ENCODE assay signal across 8 mouse cellular contexts in the genomic region with DNA sequence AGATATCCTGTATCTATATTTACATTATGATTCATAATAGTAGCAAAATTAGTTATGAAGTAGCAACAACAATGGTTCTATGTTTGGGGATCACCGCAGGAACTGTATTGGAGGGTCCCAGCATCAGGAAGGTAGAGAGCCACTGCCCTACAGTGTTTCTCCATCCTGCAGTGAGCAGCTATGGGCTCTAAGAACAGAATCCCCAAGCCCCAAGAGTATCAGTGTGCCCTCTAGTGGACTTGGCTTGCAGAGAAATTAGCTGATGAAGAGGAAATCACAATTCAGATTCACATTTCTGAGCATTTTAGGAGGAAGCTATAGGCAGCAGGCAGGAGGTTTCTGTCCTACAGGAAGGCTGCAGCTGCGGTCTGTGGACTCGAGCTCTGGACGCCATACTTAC.
DNase-seq lines count a peak whose midpoint lies in the region; ATAC-seq and TF ChIP-seq lines count a peak whose summit lies in the region.

No protein-coding gene starts in this region.

- no peaks in the 10 kb centered on the region for H3K9me3 ChIP-seq in forebrain, embryonic 10.5 days
- H3K9me3 ChIP-seq in forebrain, embryonic 11.5 days (ENCODE audit: control insufficient read depth, low read length) = no peaks in the 10 kb centered on the region
- H3K9me3 ChIP-seq in limb, embryonic 11.5 days (ENCODE audit: control insufficient read depth, low read length) = no peaks in the 10 kb centered on the region

- H3K36me3 ChIP-seq in forebrain, embryonic 10.5 days (replicated peaks) = peaks cover 99% of the 10 kb centered on the region
- peaks cover 6% of the 10 kb centered on the region; the same call in 1 of the 2 replicates for H3K36me3 ChIP-seq in forebrain, embryonic 11.5 days (ENCODE audit: control insufficient read depth, insufficient read depth, low read length)
- peaks cover 8% of the 10 kb centered on the region; the same call in 1 of the 2 replicates for H3K36me3 ChIP-seq in limb, embryonic 11.5 days (ENCODE audit: control insufficient read depth, insufficient read depth, low read length)

- TF ChIP-seq CTCF in lung, adult 2 months (IDR thresholded peaks at IDR 0.05; ENCODE audit: insufficient read depth, low read length) = peak; percentile 29
- TF ChIP-seq CTCF in bone marrow macrophage, adult 2 months (IDR thresholded peaks at IDR 0.05; ENCODE audit: low read depth, low read length) = peak; percentile 30; the same call in 1 of the 2 replicates

- no peak overlapping the region for H3K9ac ChIP-seq in forebrain, embryonic 11.5 days (ENCODE audit: low read length)
- H3K9ac ChIP-seq in limb, embryonic 11.5 days (ENCODE audit: low read length) = no peak overlapping the region

- no peak for ATAC-seq in forebrain, embryonic 11.5 days (replicated peaks; ENCODE audit: low FRiP score)
- ATAC-seq in limb, embryonic 11.5 days (ENCODE audit: insufficient number of reproducible peaks, low FRiP score, low TSS enrichment, low read depth) = no peak
- ATAC-seq in erythroblast, adult 5-6 weeks (replicated peaks; ENCODE audit: low FRiP score, poor library complexity, severe bottlenecking) = no peak

- peak; percentile 26 for DNase-seq in forebrain, embryonic 10.5 days (ENCODE audit: extremely low spot score, low spot score)
- DNase-seq in forebrain, embryonic 11.5 days (ENCODE audit: low spot score) = no peak
- DNase-seq in lung, adult 2 months = no peak
- no peak for DNase-seq in lung, adult 18-20 months
- peak; percentile 40 for DNase-seq in limb, embryonic 11.5 days (ENCODE audit: low spot score)
- DNase-seq in urinary bladder, postnatal 36 days (ENCODE audit: low spot score in 2 of 2) = no peak

- TF ChIP-seq POLR2A in lung, adult 2 months (IDR thresholded peaks at IDR 0.05; ENCODE audit: borderline replicate concordance, extremely low read depth, low read depth, low read length) = no peak
- no peak for TF ChIP-seq POLR2A in bone marrow macrophage, adult 2 months (IDR thresholded peaks at IDR 0.05; ENCODE audit: borderline replicate concordance, low read depth, low read length)

- no peak overlapping the region for H3K4me2 ChIP-seq in forebrain, embryonic 11.5 days (ENCODE audit: low read depth, low read length, severe bottlenecking)
- H3K4me2 ChIP-seq in limb, embryonic 11.5 days (ENCODE audit: low read depth, severe bottlenecking) = no peak overlapping the region

- no peaks in the 10 kb centered on the region for H3K4me1 ChIP-seq in forebrain, embryonic 10.5 days
- no peaks in the 10 kb centered on the region for H3K4me1 ChIP-seq in forebrain, embryonic 11.5 days (replicated peaks; ENCODE audit: control insufficient read depth, insufficient read depth, low read length)
- no peaks in the 10 kb centered on the region for H3K4me1 ChIP-seq in lung, adult 2 months (ENCODE audit: control insufficient read depth, insufficient read depth, low read length)
- H3K4me1 ChIP-seq in bone marrow macrophage, adult 2 months (ENCODE audit: control insufficient read depth, insufficient read depth, low read length) = peaks cover 2% of the 10 kb centered on the region
- H3K4me1 ChIP-seq in limb, embryonic 11.5 days (ENCODE audit: control insufficient read depth, insufficient read depth, low read length) = no peaks in the 10 kb centered on the region

- 87% methylated on average over 4 of the region's 4 CpGs for WGBS in forebrain, embryonic 10.5 days
- WGBS in forebrain, embryonic 11.5 days = 90% methylated on average over 4 of the region's 4 CpGs
- 82% methylated on average over 4 of the region's 4 CpGs for WGBS in lung, adult 2 months
- 84% methylated on average over 4 of the region's 4 CpGs for WGBS in limb, embryonic 11.5 days

- H3K27me3 ChIP-seq in forebrain, embryonic 10.5 days (ENCODE audit: poor library complexity, severe bottlenecking) = no peaks in the 10 kb centered on the region
- H3K27me3 ChIP-seq in forebrain, embryonic 11.5 days (ENCODE audit: control insufficient read depth, insufficient read depth, low read length) = no peaks in the 10 kb centered on the region
- H3K27me3 ChIP-seq in limb, embryonic 11.5 days (ENCODE audit: control insufficient read depth, insufficient read depth, low read length) = no peaks in the 10 kb centered on the region

- H3K27ac ChIP-seq in forebrain, embryonic 10.5 days = no peak overlapping the region
- H3K27ac ChIP-seq in forebrain, embryonic 11.5 days (ENCODE audit: low read depth, low read length) = no peak overlapping the region
- H3K27ac ChIP-seq in bone marrow macrophage, adult 2 months (ENCODE audit: insufficient read depth, low read depth, low read length) = no peak overlapping the region
- no peak overlapping the region for H3K27ac ChIP-seq in limb, embryonic 11.5 days (replicated peaks; ENCODE audit: low read depth, low read length)

- no peak overlapping the region for H3K4me3 ChIP-seq in forebrain, embryonic 10.5 days
- H3K4me3 ChIP-seq in forebrain, embryonic 11.5 days (ENCODE audit: low read depth, low read length) = no peak overlapping the region
- H3K4me3 ChIP-seq in lung, adult 2 months (replicated peaks; ENCODE audit: extremely low read depth, low read depth, low read length) = no peak overlapping the region
- H3K4me3 ChIP-seq in bone marrow macrophage, adult 2 months (ENCODE audit: insufficient read depth, low read length) = no peak overlapping the region
- H3K4me3 ChIP-seq in limb, embryonic 11.5 days (ENCODE audit: low read depth, low read length) = no peak overlapping the region

Comparison
In these comparisons a context has a peak if more than half of its experiments do, and no peak if none do; other contexts are left out.
1. DNase-seq: peak in forebrain, embryonic 10.5 days (single experiment) and limb, embryonic 11.5 days (single experiment); none in forebrain, embryonic 11.5 days (single experiment), lung, adult 2 months (single experiment), lung, adult 18-20 months (0 of 2) and urinary bladder, postnatal 36 days (0 of 2).